Mouse (Mus musculus) kidney, postnatal 0 days (tissue): ENCODE results near the gene Kifap3. TPM values are rescaled to one million over a fixed set of nuclear protein-coding genes. Genes with fewer than 3 reads are reported as not detected.
"Not testable (repeated sequence)": the region's sequence is repeated elsewhere in the genome, so short reads cannot be mapped to it uniquely, and the experiment has no call there.

ENCODE experiments used
- ATAC-seq: fragments of 200-750 bp; cut with Nextera tagmentation; replicated peaks from 2 replicates; pipeline ENCODE4 v1.8.0; 2017; ENCODE audit warnings: low read depth, moderate number of reproducible peaks, moderate TSS enrichment, moderate library complexity; ENCODE audit not compliant: low FRiP score
- DNase-seq: peaks from one replicate; pipeline ENCODE4 v3.0.0-alpha.2; 2016; ENCODE audit warnings: low spot score
- H3K27ac ChIP-seq: fragments of 300-500 bp; sonication (generic); 2 replicates; pipeline ENCODE4 v1.5.1; 2014; ENCODE audit warnings: mild to moderate bottlenecking
- H3K27me3 ChIP-seq: fragments of 300-500 bp; sonication (generic); 2 replicates; pipeline ENCODE4 v1.6.1; 2014; ENCODE audit warnings: low read length, mixed read lengths; ENCODE audit not compliant: insufficient read depth
- H3K36me3 ChIP-seq: fragments of 300-500 bp; sonication (generic); 2 replicates; pipeline ENCODE4 v1.6.1; 2014; ENCODE audit warnings: low read length, mixed read lengths; ENCODE audit not compliant: insufficient read depth
- H3K4me1 ChIP-seq: fragments of 300-500 bp; sonication (generic); replicated peaks from 2 replicates; pipeline ENCODE4 v1.6.1; 2014; ENCODE audit warnings: antibody characterized with exemption, low read length, mixed read lengths; ENCODE audit not compliant: insufficient read depth
- H3K4me2 ChIP-seq: fragments of 300-500 bp; sonication (generic); 2 replicates; pipeline ENCODE4 v1.6.1; 2014; ENCODE audit warnings: mild to moderate bottlenecking, low read length, moderate library complexity, mixed read lengths
- H3K4me3 ChIP-seq: fragments of 300-500 bp; sonication (generic); replicated peaks from 2 replicates; pipeline ENCODE4 v1.5.1; 2014; ENCODE audit warnings: low read depth, low read length
- H3K9ac ChIP-seq: fragments of 300-500 bp; sonication (generic); 2 replicates; pipeline ENCODE4 v1.6.1; 2014; ENCODE audit warnings: low read depth, low read length
- H3K9me3 ChIP-seq: fragments of 300-500 bp; sonication (generic); replicated peaks from 2 replicates; pipeline ENCODE4 v1.6.1; 2016; ENCODE audit warnings: low read length, inconsistent platforms, mixed read lengths
- CTCF ChIP-seq: IDR thresholded peaks from 2 replicates; pipeline ENCODE4 v1.5.1; 2016; ENCODE audit warnings: antibody characterized with exemption, low read depth, mild to moderate bottlenecking, moderate library complexity
- WGBS: fragments of 180-500 bp; shearing (Covaris S2); extraction: QIAGEN DNeasy Blood & Tissue Kit; methylation state at CpG from one replicate; pipeline ENCODE4 v1.1.7; 2014; 5-methylcytosine and 5-hydroxymethylcytosine counted together
- polyA plus RNA-seq: library from polyadenylated mRNA; unstranded; fragments of >200 nt; fragmentation: Nextera tagmentation; extraction: Ambion mirVana; gene quantifications from 2 replicates; pipeline ENCODE4 v1.2.1, GENCODE M21; 2015

Gene Kifap3
- polyA plus RNA-seq, 1 experiment from 2014 or later = 23.7 TPM

DNA sequence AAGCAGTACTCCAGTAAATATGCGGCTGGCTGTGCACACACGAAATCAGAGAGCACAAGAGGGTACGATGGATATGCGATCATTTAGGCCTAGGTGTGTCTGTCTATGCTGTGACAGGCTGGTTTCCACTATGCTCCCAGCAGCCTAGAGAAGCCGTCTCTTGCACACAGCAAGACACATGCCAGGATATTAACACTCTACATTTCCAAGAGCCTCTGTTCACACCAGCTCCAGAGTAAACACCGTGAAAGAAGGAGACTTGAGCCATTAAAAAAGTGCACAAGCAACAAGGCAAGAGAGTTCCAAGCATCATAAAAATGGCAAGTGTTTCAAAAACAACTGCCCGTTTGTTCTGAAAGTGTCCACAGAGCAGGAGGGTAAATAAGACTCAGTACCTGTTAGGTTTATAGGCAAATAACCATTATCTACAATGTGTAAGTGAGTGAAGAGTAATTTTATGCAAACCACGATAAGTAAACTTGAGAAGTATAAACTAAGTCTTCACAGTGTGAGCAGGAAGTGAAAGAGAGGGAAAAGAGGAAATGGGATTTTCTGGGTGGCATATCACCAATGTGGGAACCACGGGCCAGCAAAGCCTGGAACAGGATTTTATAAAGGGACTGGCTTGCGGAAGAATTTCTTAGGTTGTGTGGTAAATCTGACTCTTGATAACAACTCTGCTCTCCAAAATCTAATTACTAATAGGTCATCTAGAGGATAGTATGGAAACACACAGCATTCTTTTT is 21.7 kb upstream of the Kifap3 start:
- Histone ChIP-seq H3K36me3 (no peaks in the 10 kb centered on the region), H3K4me1 (no peaks in the 10 kb centered on the region), H3K9ac (no peak overlapping the region), H3K4me3 (no peak overlapping the region), H3K4me2 (no peak overlapping the region), H3K27me3 (no peaks in the 10 kb centered on the region), H3K27ac (no peak overlapping the region), H3K9me3 (no peaks in the 10 kb centered on the region)
- WGBS = 67% methylated on average over 10 of the region's 10 CpGs
- no peak for TF ChIP-seq CTCF
- no peak for DNase-seq
- ATAC-seq = no peak

- H3K36me3 ChIP-seq, H3K27me3 ChIP-seq, H3K9me3 ChIP-seq, H3K4me3 ChIP-seq, ATAC-seq, H3K4me2 ChIP-seq, H3K9ac ChIP-seq, DNase-seq, H3K27ac ChIP-seq, H3K4me1 ChIP-seq: not testable (repeated sequence)
- WGBS = 98% methylated on average over 8 of the region's 11 CpGs
Observed at GRCm38 (mm10) chr1:163783577-163783976, 4.2 kb downstream of the Kifap3 start.

GRCm38 (mm10) chr1:163821365-163821764 is 42.0 kb downstream of the Kifap3 start:
- Histone ChIP-seq H3K9me3 (no peaks in the 10 kb centered on the region), H3K36me3 (no peaks in the 10 kb centered on the region), H3K4me3 (no peak overlapping the region), H3K9ac (no peak overlapping the region), H3K4me1 (no peaks in the 10 kb centered on the region), H3K4me2 (no peak overlapping the region), H3K27ac (no peak overlapping the region), H3K27me3 (no peaks in the 10 kb centered on the region)
- TF ChIP-seq CTCF = no peak
- WGBS = 84% methylated on average over 4 of the region's 4 CpGs
- ATAC-seq (no peak), DNase-seq (no peak)

GRCm38 (mm10) chr1:163829482-163829881 is 50.1 kb downstream of the Kifap3 start:
- H3K4me1 ChIP-seq = no peaks in the 10 kb centered on the region
- H3K27me3 ChIP-seq = no peaks in the 10 kb centered on the region
- H3K36me3 ChIP-seq = peaks cover 12% of the 10 kb centered on the region; the same call in 1 of the 2 replicates
- ATAC-seq (no peak), DNase-seq (peak; percentile 22)
- no peak overlapping the region for H3K4me3 ChIP-seq
- no peak overlapping the region for H3K4me2 ChIP-seq
- TF ChIP-seq CTCF = no peak
- no peak overlapping the region for H3K9ac ChIP-seq
- H3K27ac ChIP-seq = no peak overlapping the region
- H3K9me3 ChIP-seq = no peaks in the 10 kb centered on the region

- Histone ChIP-seq H3K9me3 (no peaks in the 10 kb centered on the region), H3K9ac (no peak overlapping the region), H3K36me3 (peaks cover 11% of the 10 kb centered on the region; the same call in 1 of the 2 replicates), H3K4me3 (no peak overlapping the region), H3K4me1 (no peaks in the 10 kb centered on the region), H3K27ac (no peak overlapping the region), H3K4me2 (no peak overlapping the region), H3K27me3 (no peaks in the 10 kb centered on the region)
- WGBS = 53% methylated on average over 1 of the region's 1 CpGs
- no peak for ATAC-seq
- peak; percentile 79 for DNase-seq
- TF ChIP-seq CTCF = peak; percentile 81
Observed at GRCm38 (mm10) chr1:163834066-163834465, 54.7 kb downstream of the Kifap3 start.

DNA sequence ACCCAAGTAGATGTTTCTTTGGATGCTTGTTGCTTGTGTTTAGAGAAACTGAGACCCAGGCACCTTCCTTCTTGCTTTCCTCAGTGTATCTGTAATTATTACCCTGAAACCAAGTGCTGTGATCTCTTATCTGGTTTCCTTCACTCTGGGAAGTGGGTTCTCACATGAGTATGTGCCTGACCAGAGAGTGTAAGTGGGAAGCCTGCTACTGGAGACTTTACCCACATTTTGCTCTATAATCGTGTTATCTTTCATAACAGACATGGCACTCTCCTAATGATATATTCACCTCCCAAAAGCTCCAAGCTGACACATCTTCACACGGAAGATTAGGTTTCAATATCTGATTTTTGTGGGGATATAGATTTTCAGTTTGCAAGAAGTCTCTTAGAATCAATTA is 55.7 kb downstream of the Kifap3 start:
- peaks cover 6% of the 10 kb centered on the region; the same call in 1 of the 2 replicates for H3K36me3 ChIP-seq
- no peak overlapping the region for H3K4me3 ChIP-seq
- DNase-seq (no peak), ATAC-seq (no peak)
- no peaks in the 10 kb centered on the region for H3K4me1 ChIP-seq
- H3K9ac ChIP-seq = no peak overlapping the region
- no peak for TF ChIP-seq CTCF
- 91% methylated on average over 2 of the region's 2 CpGs for WGBS
- H3K4me2 ChIP-seq = no peak overlapping the region
- H3K27me3 ChIP-seq = no peaks in the 10 kb centered on the region
- H3K9me3 ChIP-seq = no peaks in the 10 kb centered on the region
- H3K27ac ChIP-seq = no peak overlapping the region

DNA sequence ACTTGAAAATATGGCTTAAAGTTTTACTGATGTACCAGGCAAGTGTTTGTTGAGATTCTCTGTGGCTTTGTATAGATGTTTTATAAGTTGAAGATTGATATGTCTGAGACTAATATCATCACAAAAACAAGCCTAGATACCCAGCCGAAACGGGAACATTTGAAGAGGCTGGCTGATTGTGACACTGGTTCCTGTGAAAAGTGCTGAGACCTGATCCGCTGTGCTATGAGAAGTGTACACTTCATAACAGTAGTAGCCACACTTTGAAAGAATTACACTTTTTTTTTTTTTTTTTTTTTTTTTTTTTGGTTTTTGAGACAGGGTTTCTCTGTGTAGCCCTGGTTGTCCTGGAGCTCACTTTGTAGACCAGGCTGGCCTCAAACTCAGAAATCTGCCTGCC is 59.1 kb downstream of the Kifap3 start:
- WGBS = 95% methylated on average over 3 of the region's 3 CpGs
- H3K27me3 ChIP-seq, ATAC-seq, H3K4me1 ChIP-seq, H3K27ac ChIP-seq, DNase-seq, H3K36me3 ChIP-seq, H3K4me2 ChIP-seq, H3K9ac ChIP-seq, H3K4me3 ChIP-seq, H3K9me3 ChIP-seq: not testable (repeated sequence)
